Mouse (Mus musculus): Measurements from ENCODE around the gene Aspscr1. TPM values are rescaled to one million over a fixed set of nuclear protein-coding genes. Genes with fewer than 3 reads are reported as not detected.
"Not testable (repeated sequence)": the region's sequence is repeated elsewhere in the genome, so short reads cannot be mapped to it uniquely, and the experiment has no call there.

Gene Aspscr1
- polyA plus RNA-seq, 1 experiment from 2014 or later, result 129 TPM

GRCm38 (mm10) chr11:120673594-120674122 lies 885 bp downstream of the Aspscr1 start:
- Histone ChIP-seq H3K4me3 (peak overlapping the region; percentile 72), H3K36me3 (peaks cover 30% of the 10 kb centered on the region), H3K4me1 (peaks cover 16% of the 10 kb centered on the region), H3K9ac (peak overlapping the region; percentile 76), H3K9me3 (no peaks in the 10 kb centered on the region), H3K27ac (peak overlapping the region; percentile 79), H3K4me2 (replicated peaks) (peak overlapping the region; percentile 89), H3K27me3 (no peaks in the 10 kb centered on the region)
- WGBS, result 40% methylated on average over 12 of the region's 12 CpGs
- peak; percentile 9 for ATAC-seq (ENCODE audit: low FRiP score, low read depth)

GRCm38 (mm10) chr11:120675875-120676274 lies 3.1 kb downstream of the Aspscr1 start:
- Histone ChIP-seq H3K36me3 (peaks cover 52% of the 10 kb centered on the region), H3K4me1 (peaks cover 16% of the 10 kb centered on the region)
- H3K9ac ChIP-seq; H3K27ac ChIP-seq; H3K27me3 ChIP-seq; ATAC-seq (ENCODE audit: low FRiP score, low read depth); H3K9me3 ChIP-seq; H3K4me2 ChIP-seq (replicated peaks); H3K4me3 ChIP-seq: not testable (repeated sequence)
- 90% methylated on average over 4 of the region's 5 CpGs for WGBS

DNA sequence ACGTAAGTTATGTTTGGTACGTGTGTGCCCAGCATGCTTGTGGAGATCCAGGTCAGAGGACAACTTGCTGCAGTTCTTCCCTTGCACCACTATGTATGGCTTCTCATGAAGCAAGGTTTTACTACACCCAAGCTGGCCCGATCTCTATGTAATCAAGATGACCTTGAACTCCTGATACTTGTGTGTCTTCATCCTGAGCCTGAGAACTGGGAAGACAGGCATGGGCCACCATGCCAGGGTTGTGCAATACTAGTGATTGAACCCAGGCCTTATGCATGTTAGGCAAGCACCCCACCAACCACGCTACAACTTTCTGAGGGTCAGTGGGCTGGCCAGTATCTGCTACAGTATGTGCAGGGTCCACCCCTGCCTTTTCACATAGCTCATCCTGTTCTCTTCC lies 4.2 kb downstream of the Aspscr1 start:
- no peaks in the 10 kb centered on the region for H3K27me3 ChIP-seq
- H3K36me3 ChIP-seq, result peaks cover 61% of the 10 kb centered on the region
- H3K4me2 ChIP-seq (replicated peaks), result no peak overlapping the region
- H3K9ac ChIP-seq, result no peak overlapping the region
- no peaks in the 10 kb centered on the region for H3K9me3 ChIP-seq
- no peak overlapping the region for H3K27ac ChIP-seq
- WGBS, result 91% methylated on average over 4 of the region's 4 CpGs
- peaks cover 16% of the 10 kb centered on the region for H3K4me1 ChIP-seq
- H3K4me3 ChIP-seq, result no peak overlapping the region
- no peak for ATAC-seq (ENCODE audit: low FRiP score, low read depth)

DNA sequence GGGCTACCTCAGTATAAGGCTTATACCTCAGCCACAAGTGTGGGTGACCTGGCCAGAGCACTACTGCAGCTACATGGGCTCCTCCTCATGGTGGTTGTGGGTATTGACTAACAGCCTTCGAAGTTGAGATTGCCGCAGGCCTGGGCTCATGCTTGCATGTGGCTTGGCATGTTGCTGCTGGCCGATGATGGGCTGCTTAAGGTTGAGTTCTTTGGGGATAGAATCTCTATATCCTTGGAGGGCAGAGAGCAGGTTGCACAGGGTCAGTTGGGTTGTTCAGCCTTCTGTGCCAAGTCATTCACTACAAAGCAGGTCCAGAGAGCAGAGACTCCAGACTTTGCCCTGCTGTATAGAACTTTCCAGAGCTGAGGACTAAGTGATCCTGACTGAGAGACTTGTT lies 7.1 kb downstream of the Aspscr1 start:
- no peak overlapping the region for H3K4me3 ChIP-seq
- WGBS, result 71% methylated on average over 3 of the region's 3 CpGs
- peaks cover 86% of the 10 kb centered on the region for H3K36me3 ChIP-seq

DNA sequence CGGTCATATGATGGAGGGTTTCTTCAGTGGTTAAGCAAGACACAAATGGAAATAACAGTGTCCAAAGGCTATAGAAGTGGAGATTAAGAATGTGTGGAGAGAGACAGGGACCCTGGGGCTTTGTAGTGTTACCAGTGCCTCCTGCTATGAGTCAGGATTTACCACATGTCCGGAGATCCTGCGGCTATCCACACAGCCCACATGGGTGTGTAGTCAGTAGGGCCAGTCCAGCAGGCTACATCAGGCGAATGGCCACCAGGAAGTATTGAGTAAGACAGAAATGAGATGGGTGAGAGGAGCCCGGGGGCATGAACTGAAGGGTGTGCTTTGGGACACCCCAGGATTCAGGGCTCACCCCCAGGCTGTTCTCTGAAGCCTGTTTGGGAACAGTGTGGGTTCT lies 9.9 kb downstream of the Aspscr1 start:
- H3K27ac ChIP-seq, result no peak overlapping the region
- no peak overlapping the region for H3K4me2 ChIP-seq (replicated peaks)
- peaks cover 91% of the 10 kb centered on the region for H3K36me3 ChIP-seq
- H3K27me3 ChIP-seq, result no peaks in the 10 kb centered on the region
- H3K4me3 ChIP-seq, result no peak overlapping the region
- H3K9ac ChIP-seq, result no peak overlapping the region
- H3K4me1 ChIP-seq, result no peaks in the 10 kb centered on the region
- no peaks in the 10 kb centered on the region for H3K9me3 ChIP-seq
- no peak for ATAC-seq (ENCODE audit: low FRiP score, low read depth)
- WGBS, result 86% methylated on average over 5 of the region's 5 CpGs

More for the DNA sequence above, 7.1 kb downstream of the Aspscr1 start:
- H3K9me3 ChIP-seq, result no peaks in the 10 kb centered on the region
- no peak overlapping the region for H3K4me2 ChIP-seq (replicated peaks)
- H3K27me3 ChIP-seq, result no peaks in the 10 kb centered on the region
- no peak for ATAC-seq (ENCODE audit: low FRiP score, low read depth)
- H3K4me1 ChIP-seq, result 0 out of 2 replicates have a peak, but pooled peaks cover 6% of the 10 kb centered on the region
- no peak overlapping the region for H3K9ac ChIP-seq
- no peak overlapping the region for H3K27ac ChIP-seq

GRCm38 (mm10) chr11:120683536-120683935 lies 10.8 kb downstream of the Aspscr1 start:
- no peak overlapping the region for H3K27ac ChIP-seq
- H3K9ac ChIP-seq, result no peak overlapping the region
- H3K36me3 ChIP-seq, result peaks cover 91% of the 10 kb centered on the region
- H3K4me3 ChIP-seq, result no peak overlapping the region
- H3K27me3 ChIP-seq, result no peaks in the 10 kb centered on the region
- WGBS, result 94% methylated on average over 3 of the region's 3 CpGs
- no peak overlapping the region for H3K4me2 ChIP-seq (replicated peaks)
- no peaks in the 10 kb centered on the region for H3K4me1 ChIP-seq
- H3K9me3 ChIP-seq, result no peaks in the 10 kb centered on the region
- ATAC-seq (ENCODE audit: low FRiP score, low read depth), result no peak

GRCm38 (mm10) chr11:120684086-120684485 lies 11.3 kb downstream of the Aspscr1 start:
- H3K36me3 ChIP-seq, result peaks cover 91% of the 10 kb centered on the region
- no peaks in the 10 kb centered on the region for H3K27me3 ChIP-seq
- WGBS, result 76% methylated on average over 2 of the region's 2 CpGs
- no peak overlapping the region for H3K27ac ChIP-seq
- no peaks in the 10 kb centered on the region for H3K9me3 ChIP-seq
- H3K9ac ChIP-seq, result no peak overlapping the region
- H3K4me3 ChIP-seq, result no peak overlapping the region
- ATAC-seq (ENCODE audit: low FRiP score, low read depth), result no peak
- H3K4me2 ChIP-seq (replicated peaks), result no peak overlapping the region
- H3K4me1 ChIP-seq, result no peaks in the 10 kb centered on the region

DNA sequence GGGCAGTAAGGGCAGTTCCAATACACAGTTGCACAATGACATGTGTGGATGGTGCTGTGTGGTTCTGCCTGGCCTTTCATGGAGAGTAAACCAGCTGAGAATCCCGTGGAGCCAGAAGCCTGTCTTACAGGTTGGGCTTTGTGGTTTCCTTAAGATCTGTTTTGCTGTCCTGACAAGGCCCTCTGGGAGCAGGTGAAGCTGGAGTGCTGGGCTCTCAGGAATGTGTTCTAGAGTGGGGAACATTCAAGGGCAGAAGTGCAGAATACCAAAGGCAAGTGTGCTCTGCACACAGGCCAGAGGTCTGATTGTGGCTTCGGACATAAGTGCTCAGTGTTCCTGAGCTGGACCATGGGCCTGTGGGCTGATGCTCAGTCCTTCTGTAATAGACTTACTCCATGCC lies 11.9 kb downstream of the Aspscr1 start:
- Histone ChIP-seq H3K4me3 (no peak overlapping the region), H3K27ac (no peak overlapping the region), H3K9me3 (no peaks in the 10 kb centered on the region), H3K36me3 (peaks cover 91% of the 10 kb centered on the region), H3K27me3 (no peaks in the 10 kb centered on the region), H3K4me2 (replicated peaks) (no peak overlapping the region), H3K9ac (no peak overlapping the region), H3K4me1 (no peaks in the 10 kb centered on the region)
- WGBS, result 85% methylated on average over 2 of the region's 2 CpGs
- ATAC-seq (ENCODE audit: low FRiP score, low read depth), result no peak

DNA sequence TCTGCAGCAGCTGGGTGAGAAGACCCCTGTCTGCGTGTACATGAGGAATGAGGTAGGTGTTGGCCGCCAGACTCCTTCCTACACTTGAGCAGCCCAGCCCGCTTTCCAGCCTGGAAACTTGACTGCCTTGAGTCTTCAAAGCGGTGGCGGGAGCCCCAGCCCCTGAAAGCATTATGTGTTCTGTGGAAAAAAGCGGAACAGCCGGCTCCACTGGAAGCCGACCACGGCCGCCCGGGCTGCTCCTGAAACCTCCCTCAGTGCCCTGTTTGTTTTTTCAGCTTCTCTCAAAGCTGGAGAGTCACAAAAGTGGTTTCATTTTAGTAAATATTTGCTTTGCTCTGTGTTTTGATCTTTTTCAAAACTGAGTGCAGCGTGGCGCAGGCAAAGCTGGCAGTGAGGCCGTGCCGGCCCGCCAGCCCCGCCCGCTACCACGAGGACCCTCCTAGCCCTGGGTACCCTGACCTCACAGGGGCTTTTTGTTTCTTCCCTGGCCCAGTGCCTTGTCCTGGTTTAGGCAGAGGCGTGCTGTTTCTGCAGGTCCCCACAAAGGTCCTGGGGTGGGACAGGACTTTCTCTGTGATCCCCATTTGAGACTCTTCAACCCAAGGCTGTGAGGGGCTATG lies 14.0 kb downstream of the Aspscr1 start:
- Histone ChIP-seq H3K4me1 (no peaks in the 10 kb centered on the region), H3K9me3 (no peaks in the 10 kb centered on the region), H3K4me2 (replicated peaks) (no peak overlapping the region; the same call in 1 of the 2 replicates), H3K27me3 (no peaks in the 10 kb centered on the region), H3K36me3 (peaks cover 87% of the 10 kb centered on the region), H3K27ac (peak overlapping the region; percentile 83), H3K9ac (no peak overlapping the region), H3K4me3 (no peak overlapping the region)
- WGBS, result 77% methylated on average over 20 of the region's 20 CpGs
- no peak for ATAC-seq (ENCODE audit: low FRiP score, low read depth)

GRCm38 (mm10) chr11:120689365-120689764 lies 16.6 kb downstream of the Aspscr1 start:
- no peak for ATAC-seq (ENCODE audit: low FRiP score, low read depth)
- Histone ChIP-seq H3K27ac (no peak overlapping the region), H3K27me3 (no peaks in the 10 kb centered on the region), H3K36me3 (peaks cover 86% of the 10 kb centered on the region), H3K4me2 (replicated peaks) (no peak overlapping the region), H3K9me3 (no peaks in the 10 kb centered on the region), H3K9ac (no peak overlapping the region; the same call in 1 of the 2 replicates), H3K4me3 (no peak overlapping the region), H3K4me1 (0 out of 2 replicates have a peak, but pooled peaks cover under 1% of the 10 kb centered on the region)
- WGBS, result 80% methylated on average over 3 of the region's 3 CpGs

DNA sequence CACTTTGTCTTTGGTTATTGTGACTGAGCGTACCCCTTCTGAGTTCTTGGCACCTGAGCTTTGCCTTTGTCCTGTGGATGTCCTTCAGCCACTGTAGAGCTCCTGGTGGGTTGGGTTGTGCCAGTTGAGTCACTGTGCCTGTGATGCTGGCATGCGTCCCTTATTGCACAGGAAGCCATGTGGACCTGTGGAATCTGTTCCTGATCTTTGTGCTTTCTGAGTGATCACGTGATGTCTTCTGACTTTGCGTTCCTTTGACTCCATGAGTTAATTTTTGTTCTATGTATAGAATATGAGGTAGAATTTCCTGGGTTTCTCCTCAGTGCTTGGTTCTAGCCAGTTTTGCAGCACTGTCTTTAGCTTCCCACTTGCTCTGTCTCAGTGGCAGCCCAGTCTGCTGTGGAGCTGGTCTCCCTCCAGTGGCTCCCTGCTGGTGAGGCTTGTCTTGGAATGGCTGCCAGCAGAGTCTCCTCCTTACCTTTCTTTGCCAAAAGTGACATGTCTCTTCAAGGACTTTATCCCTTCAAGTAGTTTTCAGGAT lies 19.8 kb downstream of the Aspscr1 start:
- Histone ChIP-seq H3K4me1 (peaks cover 21% of the 10 kb centered on the region), H3K36me3 (peaks cover 75% of the 10 kb centered on the region), H3K27ac (no peak overlapping the region), H3K9ac (no peak overlapping the region), H3K4me2 (replicated peaks) (no peak overlapping the region), H3K9me3 (no peaks in the 10 kb centered on the region), H3K4me3 (no peak overlapping the region), H3K27me3 (no peaks in the 10 kb centered on the region)
- WGBS, result 91% methylated on average over 4 of the region's 4 CpGs
- no peak for ATAC-seq (ENCODE audit: low FRiP score, low read depth)

DNA sequence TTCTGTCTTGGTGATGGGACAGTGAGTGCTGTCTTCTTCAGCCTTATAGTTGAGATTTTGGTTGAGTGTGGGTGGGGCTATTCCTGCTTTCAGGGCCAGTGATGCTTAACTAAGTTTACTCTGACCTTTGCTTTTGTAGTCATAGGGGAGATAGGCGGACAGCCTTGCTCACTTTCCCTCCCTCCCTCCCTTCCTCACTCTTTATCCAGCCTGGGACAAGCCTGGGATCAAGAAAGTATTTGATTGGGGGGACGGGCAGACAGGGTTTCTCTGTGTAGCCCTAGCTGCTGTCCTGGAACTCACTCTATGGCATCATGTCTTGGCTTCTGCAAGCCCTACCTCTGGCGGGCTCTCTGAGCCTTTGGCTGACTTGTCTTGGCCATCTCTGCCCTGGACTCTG lies 20.7 kb downstream of the Aspscr1 start:
- Histone ChIP-seq H3K9me3 (no peaks in the 10 kb centered on the region), H3K4me2 (replicated peaks) (no peak overlapping the region), H3K36me3 (peaks cover 71% of the 10 kb centered on the region), H3K4me3 (no peak overlapping the region), H3K27me3 (no peaks in the 10 kb centered on the region), H3K4me1 (peaks cover 28% of the 10 kb centered on the region), H3K9ac (no peak overlapping the region), H3K27ac (no peak overlapping the region)
- WGBS, result 87% methylated on average over 3 of the region's 3 CpGs
- ATAC-seq (ENCODE audit: low FRiP score, low read depth), result no peak

All from limb, embryonic 13.5 days (tissue).